Mouse (Mus musculus): ENCODE measurements around the gene Gm20532. TPM values are rescaled to one million over a fixed set of nuclear protein-coding genes. Genes with fewer than 3 reads are reported as not detected.

The Gm20532 gene
- total and polyA plus RNA-seq, 3 experiments = 0.15 TPM; not detected in 2

DNA sequence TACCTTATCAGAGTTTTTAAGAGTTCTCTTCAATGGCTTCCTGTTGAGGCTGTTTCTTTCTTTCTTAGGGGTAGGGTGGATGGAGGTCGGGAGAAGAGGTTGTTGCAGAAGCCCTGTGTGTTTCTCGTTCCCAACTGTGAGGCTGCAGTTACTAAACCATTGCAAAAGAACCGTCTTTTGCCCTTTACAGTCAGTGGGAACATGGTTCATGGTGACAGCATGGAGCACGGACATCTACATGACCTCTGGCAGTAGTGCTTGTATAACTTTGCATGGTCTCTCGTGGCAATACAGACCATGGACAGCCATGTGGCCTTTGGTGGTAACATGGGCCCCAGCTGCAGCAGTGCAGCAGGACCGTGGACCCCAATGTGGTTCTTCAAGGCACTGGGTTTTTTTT is 30.9 kb downstream of the Gm20532 start:
- H3K79me2 ChIP-seq (ENCODE audit: control insufficient read depth, insufficient read depth, low read length, poor library complexity) = no peaks in the 10 kb centered on the region
- no peaks in the 10 kb centered on the region for H3K4me1 ChIP-seq (ENCODE audit: control insufficient read depth in 1 of 2, insufficient read depth in 2 of 2, low read length in 2 of 2)
- no peaks in the 10 kb centered on the region for H3K36me3 ChIP-seq (ENCODE audit: control insufficient read depth in 1 of 2, insufficient read depth in 2 of 2, low read length in 2 of 2)
- H3K27me3 ChIP-seq (ENCODE audit: control insufficient read depth in 1 of 2, insufficient read depth in 2 of 2, low read length in 2 of 2) = peaks cover 0 to 6% of the 10 kb centered on the region in 2 experiments; a peak in 3 of 4 replicates
- H3K27ac ChIP-seq (ENCODE audit: control insufficient read depth, low read depth, low read length) = no peak overlapping the region
- no peak for DNase-seq (ENCODE audit: low read depth, low spot score)
- no peak overlapping the region for H3K4me3 ChIP-seq (ENCODE audit: control insufficient read depth in 1 of 2, insufficient read depth in 1 of 2, low read depth in 2 of 2, low read length in 2 of 2)
- no peaks in the 10 kb centered on the region for H3K9me3 ChIP-seq (replicated peaks; ENCODE audit: insufficient read depth, low read length)
- TF ChIP-seq USF1 (IDR thresholded peaks at IDR 0.05; ENCODE audit: low read depth, low read length) (no peak), POLR2AphosphoS2 (IDR thresholded peaks at IDR 0.05; ENCODE audit: low read length) (no peak), NELFE (IDR thresholded peaks at IDR 0.05; ENCODE audit: low read depth, low read length) (no peak), RCOR1 (IDR thresholded peaks at IDR 0.05; ENCODE audit: low read depth, low read length) (no peak), TAL1 (IDR thresholded peaks at IDR 0.05; ENCODE audit: low read length) (no peak), ZKSCAN1 (IDR thresholded peaks at IDR 0.05; ENCODE audit: low read depth, low read length) (no peak), EP300 (IDR thresholded peaks at IDR 0.05; ENCODE audit: low read depth in 1 of 2, low read length in 2 of 2) (no peak), MYC (IDR thresholded peaks at IDR 0.05; ENCODE audit: low read depth, low read length) (no peak), MAFK (IDR thresholded peaks at IDR 0.05; ENCODE audit: borderline replicate concordance, low read depth, low read length) (no peak), TBP (IDR thresholded peaks at IDR 0.05; ENCODE audit: low read depth, low read length) (no peak), ZNF384 (IDR thresholded peaks at IDR 0.05; ENCODE audit: low read depth, low read length) (no peak), ETS1 (IDR thresholded peaks at IDR 0.05; ENCODE audit: low read depth, low read length) (no peak), CTCF (IDR thresholded peaks at IDR 0.05 in 2 of 3, conservative IDR thresholded peaks at IDR 0.05 in 1 of 3; ENCODE audit: control insufficient read depth in 1 of 3, insufficient read depth in 1 of 3, low read depth in 2 of 3, low read length in 3 of 3, poor library complexity in 1 of 3, severe bottlenecking in 1 of 3) (no peak)
- no peak overlapping the region for H3K9ac ChIP-seq (ENCODE audit: control insufficient read depth, low read depth, low read length, poor library complexity, severe bottlenecking)

DNA sequence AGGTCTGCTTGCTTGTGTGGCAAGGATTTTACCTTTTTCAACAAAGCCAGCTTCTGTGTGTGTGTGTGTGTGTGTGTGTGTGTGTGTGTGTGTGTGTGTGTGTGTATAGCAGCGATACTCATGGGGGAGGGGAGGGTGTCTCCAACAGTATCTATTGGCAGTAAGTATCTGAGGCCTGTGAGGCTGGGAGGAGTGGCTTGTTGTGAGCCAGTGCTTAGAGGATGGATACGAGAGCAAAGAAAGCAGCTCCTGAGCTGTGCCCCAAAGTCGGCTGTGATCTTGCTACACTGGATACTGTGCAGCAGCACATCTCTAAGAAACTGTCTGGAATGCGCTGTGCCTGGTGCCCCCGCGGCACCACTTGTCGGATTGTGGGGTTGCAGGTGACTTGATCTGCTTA is 31.5 kb downstream of the Gm20532 start:
- Histone ChIP-seq H3K27me3 (ENCODE audit: control insufficient read depth in 1 of 2, insufficient read depth in 2 of 2, low read length in 2 of 2) (peaks cover 0 to 5% of the 10 kb centered on the region in 2 experiments; a peak in 3 of 4 replicates), H3K36me3 (ENCODE audit: control insufficient read depth in 1 of 2, insufficient read depth in 2 of 2, low read length in 2 of 2) (no peaks in the 10 kb centered on the region), H3K4me3 (ENCODE audit: control insufficient read depth in 1 of 2, insufficient read depth in 1 of 2, low read depth in 2 of 2, low read length in 2 of 2) (no peak overlapping the region)

GRCm38 (mm10) chr2:26621246-26621645 is 34.8 kb downstream of the Gm20532 start:
- H3K4me3 ChIP-seq (ENCODE audit: control insufficient read depth in 1 of 2, insufficient read depth in 1 of 2, low read depth in 2 of 2, low read length in 2 of 2) = no peak overlapping the region
- H3K9ac ChIP-seq (ENCODE audit: control insufficient read depth, low read depth, low read length, poor library complexity, severe bottlenecking) = no peak overlapping the region
- TF ChIP-seq MAX (IDR thresholded peaks at IDR 0.05; ENCODE audit: low read length) = no peak
- no peak for TF ChIP-seq CHD1 (IDR thresholded peaks at IDR 0.05; ENCODE audit: low read depth, low read length)
- no peak for TF ChIP-seq MYB (IDR thresholded peaks at IDR 0.05; ENCODE audit: low read depth, low read length)
- TF ChIP-seq MAFK (IDR thresholded peaks at IDR 0.05; ENCODE audit: borderline replicate concordance, low read depth, low read length) = no peak
- no peak for TF ChIP-seq MAZ (IDR thresholded peaks at IDR 0.05; ENCODE audit: low read depth, low read length)
- H3K4me1 ChIP-seq (ENCODE audit: control insufficient read depth in 1 of 2, insufficient read depth in 2 of 2, low read length in 2 of 2) = no peaks in the 10 kb centered on the region
- no peak overlapping the region for H3K27ac ChIP-seq (ENCODE audit: control insufficient read depth, low read depth, low read length)
- H3K27me3 ChIP-seq (ENCODE audit: control insufficient read depth in 1 of 2, insufficient read depth in 2 of 2, low read length in 2 of 2) = peaks cover 0 to 10% of the 10 kb centered on the region in 2 experiments; a peak in 2 of 4 replicates
- no peak for DNase-seq (ENCODE audit: low read depth, low spot score)
- H3K79me2 ChIP-seq (ENCODE audit: control insufficient read depth, insufficient read depth, low read length, poor library complexity) = no peaks in the 10 kb centered on the region
- no peaks in the 10 kb centered on the region for H3K9me3 ChIP-seq (replicated peaks; ENCODE audit: insufficient read depth, low read length)
- H3K36me3 ChIP-seq (ENCODE audit: control insufficient read depth in 1 of 2, insufficient read depth in 2 of 2, low read length in 2 of 2) = no peaks in the 10 kb centered on the region

More for the DNA sequence above, 31.5 kb downstream of the Gm20532 start:
- Histone ChIP-seq H3K27ac (ENCODE audit: control insufficient read depth, low read depth, low read length) (no peak overlapping the region), H3K9ac (ENCODE audit: control insufficient read depth, low read depth, low read length, poor library complexity, severe bottlenecking) (no peak overlapping the region), H3K4me1 (ENCODE audit: control insufficient read depth in 1 of 2, insufficient read depth in 2 of 2, low read length in 2 of 2) (no peaks in the 10 kb centered on the region), H3K9me3 (replicated peaks; ENCODE audit: insufficient read depth, low read length) (no peaks in the 10 kb centered on the region), H3K79me2 (ENCODE audit: control insufficient read depth, insufficient read depth, low read length, poor library complexity) (no peaks in the 10 kb centered on the region)
- no peak for DNase-seq (ENCODE audit: low read depth, low spot score)
- no peak for TF ChIP-seq POLR2AphosphoS2 (IDR thresholded peaks at IDR 0.05; ENCODE audit: low read length)
